Mouse (Mus musculus): ENCODE data around the gene Dhrs2. TPM values are rescaled to one million over a fixed set of nuclear protein-coding genes. Genes with fewer than 3 reads are reported as not detected.

The Dhrs2 gene
- 0.22 TPM in 1 of 2 replicates, not detected in the other for polyA plus RNA-seq (2015; fragmentation: Nextera tagmentation; extraction: Ambion mirVana)

DNA sequence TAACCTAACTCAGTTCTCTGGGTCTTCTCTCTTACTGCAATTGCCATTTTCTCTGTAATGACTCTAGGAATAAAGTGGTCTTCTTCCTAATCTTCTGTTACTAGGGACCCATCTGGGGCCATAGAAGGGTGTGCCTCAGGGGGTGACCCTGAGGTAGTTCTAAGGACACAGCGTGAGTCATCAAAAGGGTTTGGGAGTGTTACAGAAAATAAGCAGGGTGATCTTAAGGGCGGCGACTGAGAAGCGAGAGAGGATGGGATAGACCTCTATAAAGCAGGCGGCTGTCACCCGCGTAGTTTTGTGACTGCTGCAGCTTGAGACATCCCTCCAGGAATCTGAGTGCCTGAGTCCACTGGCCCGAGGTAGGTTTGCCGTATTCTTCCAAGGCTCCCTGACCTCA is at the start of gene Dhrs2:
Gene Dhrs2 (plus strand): TSS at position 301 of the 400 bp plus-strand sequence.
- Histone ChIP-seq H3K4me1 (ENCODE audit: control insufficient read depth, insufficient read depth, low read length) (no peaks in the 10 kb centered on the region), H3K36me3 (ENCODE audit: control insufficient read depth, insufficient read depth, low read length) (no peaks in the 10 kb centered on the region), H3K4me3 (replicated peaks; ENCODE audit: low read length) (no peak within 1 kb of the TSS), H3K4me2 (ENCODE audit: low read depth, low read length) (no peak within 1 kb of the TSS), H3K27ac (ENCODE audit: low read length) (no peak within 1 kb of the TSS), H3K9me3 (replicated peaks; ENCODE audit: control insufficient read depth, low read length) (no peaks in the 10 kb centered on the region), H3K9ac (ENCODE audit: low read length) (no peak within 1 kb of the TSS), H3K27me3 (ENCODE audit: control insufficient read depth, insufficient read depth, low read length) (no peaks in the 10 kb centered on the region)
- 76% methylated on average over 9 of the region's 9 CpGs for WGBS
- no peak for ATAC-seq (ENCODE audit: insufficient read depth, low FRiP score)

DNA sequence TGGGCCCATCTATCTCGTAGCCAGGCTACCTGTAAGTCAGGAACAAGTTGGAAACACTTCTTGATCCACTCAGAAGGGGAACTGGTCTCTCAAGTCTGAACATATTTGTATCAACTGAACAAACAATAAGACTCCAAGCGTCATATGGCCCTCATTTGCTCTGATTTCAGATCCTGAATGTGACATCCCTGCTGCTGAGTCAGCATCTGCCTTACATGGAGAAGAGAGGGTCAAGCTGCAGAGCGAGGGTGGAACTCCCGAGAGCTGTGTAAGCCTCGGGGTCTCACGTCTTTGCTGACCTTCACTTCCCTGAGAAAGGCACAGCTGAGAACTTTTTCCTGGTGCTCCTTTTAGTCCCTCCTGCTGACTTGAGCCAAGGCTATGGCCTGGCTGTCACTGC is 47.6 kb upstream of the Dhrs2 start:
- Histone ChIP-seq H3K4me3 (replicated peaks; ENCODE audit: low read length) (no peak overlapping the region), H3K9me3 (replicated peaks; ENCODE audit: control insufficient read depth, low read length) (no peaks in the 10 kb centered on the region), H3K4me1 (ENCODE audit: control insufficient read depth, insufficient read depth, low read length) (no peaks in the 10 kb centered on the region), H3K4me2 (ENCODE audit: low read depth, low read length) (no peak overlapping the region), H3K27ac (ENCODE audit: low read length) (no peak overlapping the region), H3K9ac (ENCODE audit: low read length) (no peak overlapping the region), H3K36me3 (ENCODE audit: control insufficient read depth, insufficient read depth, low read length) (no peaks in the 10 kb centered on the region), H3K27me3 (ENCODE audit: control insufficient read depth, insufficient read depth, low read length) (no peaks in the 10 kb centered on the region)
- ATAC-seq (ENCODE audit: insufficient read depth, low FRiP score), result no peak
- 60% methylated on average over 6 of the region's 6 CpGs for WGBS

GRCm38 (mm10) chr14:55177274-55177673 is 44.5 kb upstream of the Dhrs2 start:
- no peak overlapping the region for H3K9ac ChIP-seq (ENCODE audit: low read length)
- WGBS, result 30% methylated on average over 5 of the region's 5 CpGs
- no peak for ATAC-seq (ENCODE audit: insufficient read depth, low FRiP score)

GRCm38 (mm10) chr14:55180951-55181350 is 40.9 kb upstream of the Dhrs2 start:
- no peak for ATAC-seq (ENCODE audit: insufficient read depth, low FRiP score)
- H3K27ac ChIP-seq (ENCODE audit: low read length), result no peak overlapping the region
- WGBS, result 39% methylated on average over 3 of the region's 3 CpGs

More at GRCm38 (mm10) chr14:55177274-55177673, 44.5 kb upstream of the Dhrs2 start:
- Histone ChIP-seq H3K9me3 (replicated peaks; ENCODE audit: control insufficient read depth, low read length) (no peaks in the 10 kb centered on the region), H3K4me3 (replicated peaks; ENCODE audit: low read length) (no peak overlapping the region), H3K27me3 (ENCODE audit: control insufficient read depth, insufficient read depth, low read length) (no peaks in the 10 kb centered on the region), H3K27ac (ENCODE audit: low read length) (no peak overlapping the region), H3K4me2 (ENCODE audit: low read depth, low read length) (no peak overlapping the region), H3K4me1 (ENCODE audit: control insufficient read depth, insufficient read depth, low read length) (no peaks in the 10 kb centered on the region), H3K36me3 (ENCODE audit: control insufficient read depth, insufficient read depth, low read length) (no peaks in the 10 kb centered on the region)

GRCm38 (mm10) chr14:55183231-55183630 is 38.6 kb upstream of the Dhrs2 start:
- Histone ChIP-seq H3K36me3 (ENCODE audit: control insufficient read depth, insufficient read depth, low read length) (no peaks in the 10 kb centered on the region), H3K9ac (ENCODE audit: low read length) (no peak overlapping the region), H3K27me3 (ENCODE audit: control insufficient read depth, insufficient read depth, low read length) (no peaks in the 10 kb centered on the region), H3K9me3 (replicated peaks; ENCODE audit: control insufficient read depth, low read length) (no peaks in the 10 kb centered on the region), H3K4me3 (replicated peaks; ENCODE audit: low read length) (no peak overlapping the region), H3K4me1 (ENCODE audit: control insufficient read depth, insufficient read depth, low read length) (no peaks in the 10 kb centered on the region), H3K27ac (ENCODE audit: low read length) (no peak overlapping the region), H3K4me2 (ENCODE audit: low read depth, low read length) (no peak overlapping the region)
- WGBS, result 89% methylated on average over 3 of the region's 3 CpGs
- no peak for ATAC-seq (ENCODE audit: insufficient read depth, low FRiP score)

More at GRCm38 (mm10) chr14:55180951-55181350, 40.9 kb upstream of the Dhrs2 start:
- no peaks in the 10 kb centered on the region for H3K9me3 ChIP-seq (replicated peaks; ENCODE audit: control insufficient read depth, low read length)
- H3K4me2 ChIP-seq (ENCODE audit: low read depth, low read length), result no peak overlapping the region
- H3K27me3 ChIP-seq (ENCODE audit: control insufficient read depth, insufficient read depth, low read length), result no peaks in the 10 kb centered on the region
- H3K4me1 ChIP-seq (ENCODE audit: control insufficient read depth, insufficient read depth, low read length), result no peaks in the 10 kb centered on the region
- H3K4me3 ChIP-seq (replicated peaks; ENCODE audit: low read length), result no peak overlapping the region
- no peaks in the 10 kb centered on the region for H3K36me3 ChIP-seq (ENCODE audit: control insufficient read depth, insufficient read depth, low read length)
- H3K9ac ChIP-seq (ENCODE audit: low read length), result no peak overlapping the region

GRCm38 (mm10) chr14:55184640-55185145 is 37.1 kb upstream of the Dhrs2 start:
- no peak for ATAC-seq (ENCODE audit: insufficient read depth, low FRiP score)
- Histone ChIP-seq H3K4me1 (ENCODE audit: control insufficient read depth, insufficient read depth, low read length) (no peaks in the 10 kb centered on the region), H3K27me3 (ENCODE audit: control insufficient read depth, insufficient read depth, low read length) (no peaks in the 10 kb centered on the region), H3K4me3 (replicated peaks; ENCODE audit: low read length) (no peak overlapping the region), H3K9ac (ENCODE audit: low read length) (no peak overlapping the region), H3K36me3 (ENCODE audit: control insufficient read depth, insufficient read depth, low read length) (no peaks in the 10 kb centered on the region), H3K9me3 (replicated peaks; ENCODE audit: control insufficient read depth, low read length) (no peaks in the 10 kb centered on the region), H3K27ac (ENCODE audit: low read length) (no peak overlapping the region), H3K4me2 (ENCODE audit: low read depth, low read length) (no peak overlapping the region)
- WGBS, result 95% methylated on average over 3 of the region's 3 CpGs

GRCm38 (mm10) chr14:55188491-55188890 is 33.3 kb upstream of the Dhrs2 start:
- H3K27me3 ChIP-seq (ENCODE audit: control insufficient read depth, insufficient read depth, low read length), result no peaks in the 10 kb centered on the region
- H3K36me3 ChIP-seq (ENCODE audit: control insufficient read depth, insufficient read depth, low read length), result no peaks in the 10 kb centered on the region
- ATAC-seq (ENCODE audit: insufficient read depth, low FRiP score), result no peak
- no peaks in the 10 kb centered on the region for H3K9me3 ChIP-seq (replicated peaks; ENCODE audit: control insufficient read depth, low read length)
- H3K4me1 ChIP-seq (ENCODE audit: control insufficient read depth, insufficient read depth, low read length), result no peaks in the 10 kb centered on the region
- no peak overlapping the region for H3K27ac ChIP-seq (ENCODE audit: low read length)
- no peak overlapping the region for H3K4me2 ChIP-seq (ENCODE audit: low read depth, low read length)
- no peak overlapping the region for H3K9ac ChIP-seq (ENCODE audit: low read length)
- 36% methylated on average over 4 of the region's 4 CpGs for WGBS
- H3K4me3 ChIP-seq (replicated peaks; ENCODE audit: low read length), result no peak overlapping the region

DNA sequence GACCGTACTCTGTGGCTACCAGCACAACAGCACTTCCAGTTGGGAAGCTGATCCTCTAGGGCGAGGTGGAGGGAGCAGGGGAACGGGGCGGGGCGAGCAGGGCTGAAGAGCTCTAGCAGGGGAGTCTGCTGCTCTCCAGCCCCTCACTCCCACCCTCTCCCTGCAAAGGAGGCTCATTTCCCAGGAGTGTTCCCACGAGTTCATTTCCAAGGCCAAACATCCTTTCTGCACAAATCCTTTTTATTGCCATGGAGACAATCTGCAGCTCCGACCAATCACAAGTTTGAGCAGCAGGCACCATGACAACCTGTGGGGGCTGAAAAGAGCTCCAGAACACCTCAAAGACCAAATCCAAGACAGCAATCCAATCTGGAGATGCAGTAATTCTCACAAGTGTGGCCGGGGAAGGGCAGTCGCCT is 32.4 kb upstream of the Dhrs2 start:
- H3K27me3 ChIP-seq (ENCODE audit: control insufficient read depth, insufficient read depth, low read length), result no peaks in the 10 kb centered on the region
- 31% methylated on average over 9 of the region's 9 CpGs for WGBS
- no peak overlapping the region for H3K4me3 ChIP-seq (replicated peaks; ENCODE audit: low read length)
- no peak overlapping the region for H3K9ac ChIP-seq (ENCODE audit: low read length)
- no peaks in the 10 kb centered on the region for H3K36me3 ChIP-seq (ENCODE audit: control insufficient read depth, insufficient read depth, low read length)
- H3K4me2 ChIP-seq (ENCODE audit: low read depth, low read length), result no peak overlapping the region
- no peaks in the 10 kb centered on the region for H3K9me3 ChIP-seq (replicated peaks; ENCODE audit: control insufficient read depth, low read length)
- H3K27ac ChIP-seq (ENCODE audit: low read length), result no peak overlapping the region
- peak; percentile 29; the same call in 1 of the 2 replicates for ATAC-seq (ENCODE audit: insufficient read depth, low FRiP score)
- no peaks in the 10 kb centered on the region for H3K4me1 ChIP-seq (ENCODE audit: control insufficient read depth, insufficient read depth, low read length)

DNA sequence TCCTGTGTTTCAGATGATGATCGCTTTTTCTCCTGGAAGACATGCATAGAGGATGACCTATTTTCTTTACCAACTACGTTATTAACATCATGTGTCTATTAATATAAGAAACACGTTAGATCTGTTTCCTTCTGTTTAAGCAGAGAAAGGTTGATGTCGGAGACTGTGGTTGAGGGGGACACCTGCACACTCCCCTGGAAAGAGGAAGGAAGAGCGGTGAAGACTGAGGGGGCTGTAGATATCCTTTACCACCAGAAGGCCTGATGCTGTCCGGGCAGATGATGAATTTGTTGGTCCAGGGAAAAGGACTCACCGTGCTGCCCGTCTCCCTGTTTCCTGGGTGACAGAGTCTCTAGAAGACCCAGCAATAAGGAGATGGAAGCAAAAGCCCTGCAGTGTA is 28.5 kb upstream of the Dhrs2 start:
- H3K4me3 ChIP-seq (replicated peaks; ENCODE audit: low read length), result no peak overlapping the region
- no peaks in the 10 kb centered on the region for H3K36me3 ChIP-seq (ENCODE audit: control insufficient read depth, insufficient read depth, low read length)
- H3K27me3 ChIP-seq (ENCODE audit: control insufficient read depth, insufficient read depth, low read length), result no peaks in the 10 kb centered on the region
- H3K4me1 ChIP-seq (ENCODE audit: control insufficient read depth, insufficient read depth, low read length), result no peaks in the 10 kb centered on the region
- H3K9ac ChIP-seq (ENCODE audit: low read length), result no peak overlapping the region
- WGBS, result 73% methylated on average over 8 of the region's 8 CpGs
- ATAC-seq (ENCODE audit: insufficient read depth, low FRiP score), result no peak
- H3K27ac ChIP-seq (ENCODE audit: low read length), result no peak overlapping the region
- H3K4me2 ChIP-seq (ENCODE audit: low read depth, low read length), result no peak overlapping the region
- no peaks in the 10 kb centered on the region for H3K9me3 ChIP-seq (replicated peaks; ENCODE audit: control insufficient read depth, low read length)

All from stomach, embryonic 16.5 days (tissue).